Mouse (Mus musculus) mesoderm, embryonic 11.5 days (tissue): ENCODE measurements around the gene Fbxl15.

Experiments
- DNase-seq: peaks from one replicate; pipeline ENCODE4 v3.0.0-alpha.2; 2012; ENCODE audit warnings: low read depth, low spot score

The Fbxl15 gene

DNA sequence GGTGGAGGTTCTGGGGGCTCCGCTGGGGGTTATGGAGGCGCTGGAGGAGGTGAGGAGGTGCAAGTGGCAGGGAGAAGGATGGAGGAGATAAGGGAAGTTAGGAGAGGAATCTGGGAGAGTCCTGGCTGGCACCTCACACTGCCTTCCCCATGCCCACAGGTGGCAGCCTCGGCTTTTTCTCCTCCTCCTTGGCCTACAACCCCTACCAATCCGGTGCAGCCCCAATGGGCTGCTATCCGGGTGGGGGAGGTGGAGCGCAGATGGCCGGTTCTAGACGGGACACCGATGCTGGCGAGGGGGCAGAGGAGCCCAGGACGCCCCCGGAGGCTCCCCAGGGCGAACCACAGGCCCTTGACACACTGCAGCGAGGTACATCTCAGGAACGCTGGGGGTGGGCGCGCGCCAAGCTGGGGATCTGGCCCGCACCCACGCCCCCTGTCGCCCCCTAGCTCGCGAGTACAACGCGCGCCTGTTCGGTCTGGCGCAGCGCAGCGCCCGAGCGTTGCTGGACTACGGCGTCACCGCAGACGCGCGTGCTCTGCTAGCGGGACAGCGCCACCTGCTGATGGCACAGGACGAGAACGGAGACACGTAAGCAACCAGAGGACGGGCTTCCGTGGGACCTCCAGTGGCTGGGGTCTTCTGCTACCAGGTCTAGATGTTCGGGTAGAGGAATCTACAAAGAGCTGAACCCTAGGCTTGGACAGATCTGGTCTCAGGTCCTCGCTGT, 19.1 kb upstream of the Fbxl15 start:
- peak; percentile 95 for DNase-seq

DNA sequence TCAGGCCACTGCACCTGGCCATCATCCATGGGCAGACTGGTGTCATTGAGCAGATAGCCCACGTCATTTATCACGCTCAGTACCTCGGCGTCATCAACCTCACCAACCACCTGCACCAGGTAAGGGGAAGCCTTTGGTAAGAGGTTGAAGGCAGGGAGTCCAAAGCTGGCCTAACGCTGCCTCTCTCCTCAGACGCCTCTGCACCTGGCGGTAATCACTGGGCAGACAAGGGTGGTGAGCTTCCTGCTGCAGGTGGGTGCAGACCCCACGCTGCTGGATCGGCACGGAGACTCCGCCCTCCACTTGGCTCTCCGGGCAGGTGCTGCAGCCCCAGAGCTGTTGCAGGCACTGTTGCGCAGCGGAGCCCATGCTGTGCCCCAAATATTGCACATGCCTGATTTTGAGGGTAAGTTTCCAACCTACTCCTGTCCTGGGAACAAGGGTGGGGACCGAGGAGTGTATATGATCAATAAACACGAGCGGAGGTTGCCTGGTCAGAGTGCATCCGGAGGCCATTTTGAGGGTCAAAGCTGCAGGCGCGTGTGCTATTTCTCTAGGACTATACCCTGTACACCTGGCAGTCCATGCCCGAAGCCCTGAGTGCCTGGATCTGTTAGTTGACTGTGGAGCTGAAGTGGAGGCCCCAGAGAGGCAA, 18.2 kb upstream of the Fbxl15 start:
- no peak for DNase-seq

DNA sequence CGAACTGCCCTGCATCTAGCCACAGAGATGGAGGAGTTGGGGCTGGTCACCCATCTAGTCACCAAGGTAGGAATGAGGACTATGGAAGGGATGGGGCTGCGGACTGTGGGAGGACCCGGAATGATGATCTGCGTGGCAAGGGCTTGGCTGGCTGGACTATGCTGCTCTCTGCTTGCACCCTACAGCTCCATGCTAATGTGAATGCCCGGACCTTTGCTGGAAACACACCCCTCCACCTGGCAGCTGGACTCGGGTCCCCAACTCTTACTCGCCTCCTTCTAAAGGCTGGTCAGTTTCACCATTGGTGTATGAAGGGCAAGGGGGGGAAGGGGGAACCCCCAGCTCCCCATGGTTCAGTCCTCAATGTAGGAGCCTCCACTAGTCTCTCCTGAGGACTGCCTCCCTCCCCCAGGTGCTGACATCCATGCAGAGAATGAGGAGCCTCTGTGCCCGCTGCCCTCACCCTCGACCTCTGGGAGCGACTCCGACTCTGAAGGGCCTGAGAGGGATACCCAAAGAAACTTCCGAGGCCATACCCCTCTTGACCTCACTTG, 17.6 kb upstream of the Fbxl15 start:
- no peak for DNase-seq

DNA sequence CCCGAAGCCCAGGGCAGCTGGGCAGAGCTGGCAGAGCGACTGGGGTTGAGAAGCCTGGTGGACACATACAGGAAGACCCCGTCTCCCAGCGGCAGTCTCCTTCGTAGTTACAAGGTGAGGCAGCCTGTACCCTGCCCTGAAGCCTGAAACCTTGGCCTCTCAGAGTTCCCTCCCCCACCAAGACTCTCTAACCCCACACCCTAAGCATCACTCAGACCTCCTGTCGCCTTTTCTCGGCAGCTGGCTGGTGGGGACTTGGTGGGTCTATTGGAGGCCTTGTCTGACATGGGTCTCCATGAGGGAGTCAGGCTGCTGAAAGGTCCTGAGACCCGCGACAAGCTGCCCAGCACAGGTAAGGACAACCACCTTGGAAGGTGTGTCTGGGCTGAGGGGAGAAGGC, 16.6 kb upstream of the Fbxl15 start:
- no peak for DNase-seq

DNA sequence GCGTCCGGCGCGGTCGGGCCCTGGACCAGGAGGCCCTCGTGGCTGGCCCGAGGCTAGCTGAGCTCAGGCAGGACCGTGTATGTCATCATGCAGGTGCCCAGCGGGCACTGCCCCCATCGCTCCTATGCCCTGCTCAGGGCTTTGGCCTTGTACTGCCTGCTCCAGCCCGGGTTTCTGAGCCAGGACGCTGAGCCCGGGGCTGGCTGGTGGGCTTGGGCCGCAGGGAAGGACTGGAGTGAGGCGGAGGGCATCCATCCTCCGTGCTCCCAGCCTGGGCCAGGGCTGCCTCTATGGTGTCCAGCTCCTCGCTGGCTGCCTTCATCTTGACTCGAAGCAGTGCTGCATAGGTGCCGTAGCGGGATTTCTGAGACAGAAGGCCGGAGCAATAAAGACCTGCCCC, 15.4 kb upstream of the Fbxl15 start:
- DNase-seq: no peak

DNA sequence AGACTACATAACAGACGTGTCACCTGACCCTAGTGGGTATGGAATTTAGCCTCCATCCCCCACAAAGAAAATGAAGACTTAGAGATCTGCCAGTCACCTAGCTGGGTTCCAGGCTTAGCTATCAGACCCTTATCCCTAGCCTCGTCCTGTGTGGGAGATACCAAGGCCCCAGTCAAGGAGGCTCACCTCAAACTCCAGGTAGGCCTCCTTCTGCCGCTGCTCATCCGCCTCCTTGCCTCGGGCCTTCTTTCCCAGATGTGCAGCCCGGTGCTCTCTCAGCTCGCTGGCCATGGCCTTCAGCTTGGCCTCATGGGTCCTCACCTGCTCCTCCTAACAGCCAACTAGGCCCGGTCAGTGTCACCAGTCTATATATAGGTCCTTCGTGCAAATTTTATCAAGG, 14.9 kb upstream of the Fbxl15 start:
- DNase-seq: no peak

DNA sequence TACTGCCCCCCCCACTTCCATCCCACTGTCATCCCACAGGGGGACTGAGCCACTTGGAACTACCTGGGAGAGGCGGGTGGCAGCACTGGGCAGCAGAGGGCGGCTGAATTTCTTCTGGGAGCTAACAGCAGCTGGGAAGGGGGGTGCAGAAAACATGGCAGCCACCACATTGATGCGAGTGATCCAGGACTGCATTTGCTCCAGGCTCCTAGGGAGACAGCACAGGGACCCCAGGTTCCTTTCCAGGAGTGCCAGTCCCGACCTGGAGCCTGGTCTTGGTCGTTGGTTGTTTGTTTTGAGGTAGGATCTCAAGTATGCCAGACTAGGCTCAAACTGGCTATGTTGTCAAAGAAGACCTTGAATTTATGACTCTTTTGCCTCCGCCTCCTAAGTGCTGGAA, 14.4 kb upstream of the Fbxl15 start:
- DNase-seq: no peak

DNA sequence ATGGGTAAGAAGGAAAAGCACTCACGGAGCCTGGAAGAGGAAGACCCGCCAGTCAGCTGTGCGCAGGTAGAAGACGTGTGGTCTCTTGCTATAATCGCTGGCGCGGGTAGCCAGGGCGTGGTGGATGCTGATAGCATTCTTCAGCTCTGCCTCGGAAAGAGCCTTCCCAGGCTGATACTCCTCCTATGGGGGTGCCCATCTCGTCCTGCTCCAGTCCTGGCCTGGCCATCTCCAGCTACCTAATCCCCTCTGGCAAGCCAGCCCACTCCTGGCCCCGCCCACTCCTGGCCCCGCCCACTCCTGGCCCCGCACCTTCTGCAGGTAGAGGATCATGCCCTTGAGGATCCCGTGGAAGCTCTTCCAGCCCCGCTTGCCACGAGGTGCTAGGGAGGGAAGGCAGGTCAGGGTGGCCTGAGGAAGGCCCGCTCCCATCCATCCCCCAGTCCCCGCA, 13.8 kb upstream of the Fbxl15 start:
- no peak for DNase-seq

DNA sequence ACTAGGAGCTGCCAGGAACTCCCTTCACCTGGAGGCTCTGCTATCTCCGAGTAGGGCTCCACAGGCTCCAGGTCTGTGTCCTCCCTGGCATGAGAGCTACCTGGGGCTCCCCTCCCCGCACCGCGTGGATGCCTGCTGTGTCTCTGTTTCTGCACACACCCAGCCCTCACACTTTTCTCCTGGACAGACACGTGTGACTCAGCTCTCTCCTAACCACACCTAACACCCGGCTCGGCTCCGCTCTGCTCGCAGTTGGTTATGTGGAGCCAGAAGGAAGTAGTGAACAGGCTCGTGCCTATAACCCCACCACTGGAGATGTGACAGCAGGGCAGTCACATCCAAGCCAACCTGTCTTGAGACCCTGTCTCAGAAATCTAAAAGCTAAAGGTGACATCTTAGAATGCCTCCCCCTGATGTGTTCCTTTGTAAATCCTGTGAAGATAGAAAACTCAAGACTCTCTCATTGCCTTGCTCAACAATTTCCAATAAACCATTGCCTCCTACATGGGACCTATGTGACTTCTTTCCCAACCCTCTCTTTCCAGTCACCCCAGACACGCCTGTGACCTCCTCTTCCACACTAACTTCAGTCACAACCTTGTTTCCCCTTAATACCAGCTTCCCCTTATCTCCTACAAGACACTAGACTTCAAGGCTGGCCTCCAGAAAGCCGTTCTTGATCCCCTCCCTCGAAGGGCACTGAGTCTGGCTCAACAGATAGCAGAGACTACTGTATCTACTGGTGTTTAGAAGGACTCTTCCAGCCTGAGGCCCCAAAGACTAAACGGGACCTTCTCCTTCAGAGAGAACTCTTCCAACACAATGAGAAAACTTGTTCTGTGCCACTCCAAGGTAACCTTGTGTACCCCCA, 12.9 kb upstream of the Fbxl15 start:
- DNase-seq: no peak

DNA sequence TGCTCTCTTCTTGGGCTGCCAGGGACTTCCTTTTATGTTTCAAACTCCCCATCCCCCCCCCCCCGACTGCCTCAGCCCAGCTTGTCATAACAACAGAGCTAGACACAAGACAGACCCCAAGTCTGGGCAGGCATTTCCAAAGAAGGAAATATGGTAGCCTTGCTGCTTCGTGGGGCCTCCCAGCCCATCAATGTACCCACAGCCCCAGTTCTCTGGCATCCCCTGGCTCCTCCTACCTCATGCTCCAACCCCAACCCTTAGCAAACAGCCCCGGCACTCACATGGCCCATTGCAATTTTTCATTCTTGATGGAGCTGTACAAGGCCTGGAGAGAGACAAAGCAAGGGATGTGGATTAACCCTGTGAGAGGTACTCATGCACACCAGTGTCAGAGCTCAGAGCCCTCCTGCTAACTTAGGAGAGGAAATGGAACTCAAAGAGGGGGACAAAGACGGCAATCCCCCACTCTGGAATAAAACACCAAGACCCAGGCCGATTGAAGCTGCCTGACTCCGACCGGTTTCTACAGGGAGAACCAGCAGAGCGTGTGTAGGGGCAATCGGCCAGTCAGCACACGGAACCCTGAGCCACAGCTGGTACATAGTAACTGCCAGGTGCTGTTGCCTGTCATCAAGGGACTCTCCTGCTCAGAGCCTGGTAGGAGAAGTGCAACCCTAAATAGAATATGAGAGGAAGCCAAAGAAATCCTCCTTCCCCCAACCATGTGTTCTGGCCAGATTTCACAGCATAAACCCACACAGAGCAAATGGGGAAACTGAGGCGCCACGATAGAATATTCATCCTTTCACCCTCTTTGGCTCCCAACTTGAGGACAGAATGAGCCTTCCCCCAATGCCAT, 12.0 kb upstream of the Fbxl15 start:
- DNase-seq: no peak

DNA sequence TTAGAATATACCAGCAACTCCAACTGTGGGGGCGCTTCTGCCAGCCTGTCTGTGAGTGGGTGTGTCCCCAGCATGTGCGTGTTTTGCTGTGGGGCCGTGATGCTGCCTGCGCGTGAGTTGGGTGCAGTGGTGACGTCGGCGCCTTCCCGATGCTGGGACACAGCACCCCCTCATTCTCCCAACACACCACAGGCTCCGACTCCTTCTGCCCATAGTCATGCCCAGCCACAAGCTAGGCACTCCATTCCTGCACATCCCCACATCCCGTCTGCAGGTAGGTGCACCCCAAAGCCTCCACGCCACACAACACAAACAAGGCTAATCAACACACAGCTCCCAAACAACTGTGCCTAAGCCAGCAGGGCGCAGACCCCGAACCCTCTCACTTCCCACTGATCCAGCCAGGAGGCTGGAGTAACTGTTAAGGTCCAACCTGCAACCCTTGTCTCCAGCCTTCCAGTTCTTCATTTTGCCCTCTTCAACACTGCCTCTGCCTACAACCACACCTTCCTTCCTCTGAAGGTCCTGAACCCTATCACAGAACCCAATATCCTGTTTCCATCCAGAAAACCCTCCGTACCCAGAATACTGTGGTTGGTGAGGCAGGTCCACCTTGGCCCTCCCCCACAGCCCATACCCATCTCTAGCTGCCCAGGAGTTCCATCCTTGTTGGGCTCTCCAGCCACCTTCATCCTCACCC, 11.0 kb upstream of the Fbxl15 start:
- DNase-seq: no peak

DNA sequence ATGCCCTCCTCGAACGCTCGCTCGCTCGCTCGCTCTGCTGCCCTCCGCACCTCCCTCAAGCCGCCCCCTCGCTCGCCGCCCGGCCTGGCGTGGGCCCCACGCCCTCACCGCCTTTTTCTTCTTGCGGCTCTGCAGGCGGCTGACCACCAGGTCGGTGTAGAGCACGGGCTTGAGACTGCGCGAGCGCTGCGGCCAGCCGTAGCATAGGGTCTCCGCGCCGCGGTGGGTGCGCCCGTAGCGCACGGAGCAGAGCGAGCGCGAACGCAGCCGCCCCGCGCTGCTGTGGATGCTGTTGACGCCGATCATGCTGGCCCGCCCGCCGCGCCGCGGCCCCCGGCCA, 10.5 kb upstream of the Fbxl15 start:
- no peak for DNase-seq

DNA sequence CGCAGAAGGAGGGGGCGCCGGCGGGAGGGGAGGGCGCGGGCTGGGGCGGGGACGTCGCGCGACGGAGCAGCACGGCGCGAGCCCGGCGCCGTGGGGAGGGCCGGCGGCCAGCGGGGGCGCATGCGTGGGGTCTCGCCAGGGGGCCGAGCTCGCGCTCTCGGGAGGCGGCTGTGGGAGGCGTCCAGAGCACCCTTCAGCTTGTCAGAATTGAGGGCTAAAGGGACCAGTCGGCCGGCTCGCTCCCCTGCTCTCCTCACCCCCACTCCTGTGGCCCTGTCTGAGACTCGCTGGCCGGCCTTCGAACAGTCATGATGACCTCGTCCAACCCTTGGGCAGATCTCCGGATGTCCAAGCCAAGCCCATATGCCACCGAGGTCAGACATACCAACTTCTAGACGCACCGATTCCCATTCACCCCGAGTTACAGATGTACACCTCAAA, 9.9 kb upstream of the Fbxl15 start:
- DNase-seq: no peak

DNA sequence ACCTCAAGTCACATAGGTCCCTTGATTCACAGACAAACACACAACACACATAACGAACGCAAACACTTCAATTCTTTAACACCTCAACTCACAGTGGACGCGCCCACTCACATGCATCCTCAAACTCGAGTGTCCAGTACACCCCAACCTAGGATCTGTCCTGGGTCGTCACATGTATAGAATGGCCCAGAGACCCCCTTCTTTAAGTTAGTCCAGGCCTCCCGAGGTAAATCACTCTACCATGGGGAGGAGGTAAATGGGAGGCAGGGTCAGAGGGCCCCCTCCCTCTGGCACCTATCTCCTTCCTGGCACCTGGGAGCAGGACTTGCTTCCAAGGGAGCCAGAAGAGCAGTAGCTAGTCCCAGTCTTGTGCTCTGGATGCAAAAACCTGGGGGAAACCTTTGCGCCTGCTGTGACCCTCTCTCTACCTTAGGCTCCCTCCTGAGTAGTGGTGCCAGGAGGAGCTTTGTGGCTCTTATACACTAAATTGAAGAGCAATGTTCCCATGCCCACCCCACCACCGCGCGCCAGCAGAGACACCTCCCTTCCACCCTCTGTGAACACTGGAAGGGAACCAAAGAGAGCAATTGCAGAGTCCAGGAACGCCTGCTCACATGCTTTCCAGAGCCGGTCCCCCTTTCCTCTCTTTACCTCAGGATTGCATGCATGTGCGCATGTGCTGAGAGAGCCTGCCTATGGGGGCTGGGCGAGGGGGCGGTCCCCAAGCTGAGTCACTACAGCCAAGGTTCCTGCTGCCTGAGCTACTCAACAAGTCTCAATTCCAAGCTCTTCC, 9.2 kb upstream of the Fbxl15 start:
- peak; percentile 59 for DNase-seq

DNA sequence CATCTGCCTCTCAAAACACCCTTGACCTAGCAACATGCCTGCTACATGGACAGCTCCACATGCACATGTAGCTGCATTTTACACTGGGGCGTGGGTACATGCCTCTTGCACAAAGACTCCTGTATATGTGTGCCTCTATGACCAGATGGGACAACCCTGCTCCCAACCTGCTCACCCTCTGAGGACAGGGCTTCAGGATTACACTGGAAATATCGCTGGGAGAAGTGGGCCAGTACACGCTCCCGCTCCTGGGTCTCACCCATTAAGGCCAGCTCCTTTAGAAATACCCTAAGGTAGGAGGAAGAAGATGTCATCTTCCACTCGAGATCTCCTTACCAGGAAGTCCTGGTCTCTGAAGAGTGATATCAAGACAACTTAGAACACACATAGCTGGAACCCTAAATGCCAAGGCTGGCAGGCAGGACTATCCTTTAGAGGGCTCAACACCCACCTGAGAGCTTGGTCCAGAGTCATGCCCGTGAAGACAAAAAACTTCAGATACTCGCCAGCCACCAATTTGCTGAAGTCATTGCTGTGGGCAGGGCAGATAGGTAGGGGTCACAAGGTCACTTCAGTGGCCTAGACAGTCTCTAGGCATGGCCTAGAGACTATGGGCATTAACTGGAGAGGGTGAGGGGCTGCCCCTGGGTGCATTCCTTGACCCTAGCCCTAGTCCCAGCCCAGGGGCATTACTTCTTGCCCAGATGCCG, 7.8 kb upstream of the Fbxl15 start:
- no peak for DNase-seq

DNA sequence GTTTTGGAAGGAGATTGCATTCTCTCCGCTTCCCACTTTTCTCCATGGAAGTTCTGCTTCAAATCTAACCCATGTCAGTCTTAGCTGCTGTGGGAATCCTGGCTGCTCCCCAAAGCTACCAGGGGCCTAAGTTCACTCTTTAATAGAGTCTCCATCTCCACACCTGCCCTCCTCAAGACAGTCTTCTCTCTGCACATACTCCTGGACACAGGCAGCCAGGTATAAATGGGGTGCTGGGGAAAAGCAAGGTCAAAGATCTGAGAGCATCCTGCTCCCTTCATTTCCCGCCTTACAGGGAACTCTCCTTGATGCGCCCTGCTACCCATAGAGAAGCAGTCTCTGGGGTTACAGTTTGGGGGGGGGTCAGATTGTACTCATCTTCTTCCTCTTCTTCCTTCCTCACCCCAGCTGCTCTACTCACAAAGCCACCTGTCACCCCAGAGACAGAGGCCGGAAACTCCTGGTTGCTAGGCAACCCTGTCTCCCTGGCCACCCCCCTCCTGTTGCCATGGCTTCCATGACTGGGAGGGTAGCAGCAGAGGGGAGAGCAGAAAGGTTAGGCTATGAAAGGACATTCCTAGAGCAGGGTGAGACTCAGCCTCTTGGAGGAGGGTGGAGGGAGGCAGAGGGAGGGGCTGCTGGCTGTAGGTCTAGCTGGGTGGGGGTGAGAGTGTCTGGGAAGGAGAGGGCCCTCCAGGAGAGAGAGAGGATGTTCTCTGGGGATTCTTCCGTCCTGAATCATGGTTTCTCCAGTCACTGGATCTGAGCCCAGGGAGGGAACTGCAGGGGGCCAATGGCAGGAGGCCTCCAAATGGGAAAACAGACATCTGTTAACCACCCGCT, 6.7 kb upstream of the Fbxl15 start:
- DNase-seq: peak; percentile 74

DNA sequence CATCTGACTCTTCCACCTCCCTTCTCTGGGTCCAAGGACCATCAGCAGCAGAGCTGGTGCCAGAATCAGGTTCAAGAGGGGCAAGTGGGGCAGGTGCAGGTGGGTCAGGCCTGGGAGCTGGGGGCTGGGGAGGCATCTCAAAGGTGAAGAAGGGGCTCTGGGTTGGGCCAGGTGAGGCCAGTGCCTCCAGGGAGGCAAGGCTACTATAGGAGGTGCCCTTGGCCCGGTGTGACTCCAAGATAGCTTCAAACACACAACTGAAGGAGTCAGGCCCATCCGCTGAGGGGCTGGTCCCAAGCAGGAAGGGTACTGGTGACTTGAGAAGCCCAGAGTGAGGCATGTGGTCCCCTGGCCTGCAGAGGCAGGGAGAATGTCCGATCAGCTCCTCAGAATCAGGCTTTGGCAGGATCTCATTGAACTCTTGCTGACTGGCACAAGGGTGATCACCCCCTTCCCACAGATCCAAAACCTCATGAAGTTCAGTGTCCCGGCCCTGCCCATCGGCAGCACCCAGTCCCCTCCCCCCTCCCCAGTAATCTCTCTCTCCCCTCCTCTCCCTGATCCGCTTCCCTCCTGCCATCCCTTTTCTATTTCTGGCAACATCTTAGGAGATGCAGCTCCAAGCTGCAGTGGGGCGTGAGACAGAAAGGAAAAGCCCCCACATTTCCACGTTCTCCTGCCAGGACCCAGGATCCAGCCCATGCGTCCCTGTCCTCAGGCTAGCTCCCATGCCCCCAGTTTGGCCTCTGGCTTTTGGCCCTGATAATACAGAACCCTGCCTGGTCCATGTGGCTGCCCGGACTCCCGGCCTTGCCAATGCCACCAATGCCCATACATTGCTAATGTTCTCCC, 5.6 kb upstream of the Fbxl15 start:
- DNase-seq: no peak
